Mouse (Mus musculus) liver, adult 2 months (tissue): ENCODE measurements at regions not wholly inside any gene's neighbourhood (a gene's known extent, or its start where the extent isn't known, plus 50 kb on each side); places are given as distances from the start of the nearest gene placed in this dataset.

Source experiments
- CTCF ChIP-seq: fragments of 200-500 bp; IDR thresholded peaks from 2 replicates; pipeline ENCODE4 v1.5.1; 2011; ENCODE audit warnings: low read depth, low read length, control low read depth
- POLR2A ChIP-seq: fragments of 200-500 bp; IDR thresholded peaks from 2 replicates; pipeline ENCODE4 v1.6.1; 2011; ENCODE audit warnings: low read length, control low read depth; ENCODE audit not compliant: insufficient read depth; ENCODE audit errors: extremely low read depth

DNA sequence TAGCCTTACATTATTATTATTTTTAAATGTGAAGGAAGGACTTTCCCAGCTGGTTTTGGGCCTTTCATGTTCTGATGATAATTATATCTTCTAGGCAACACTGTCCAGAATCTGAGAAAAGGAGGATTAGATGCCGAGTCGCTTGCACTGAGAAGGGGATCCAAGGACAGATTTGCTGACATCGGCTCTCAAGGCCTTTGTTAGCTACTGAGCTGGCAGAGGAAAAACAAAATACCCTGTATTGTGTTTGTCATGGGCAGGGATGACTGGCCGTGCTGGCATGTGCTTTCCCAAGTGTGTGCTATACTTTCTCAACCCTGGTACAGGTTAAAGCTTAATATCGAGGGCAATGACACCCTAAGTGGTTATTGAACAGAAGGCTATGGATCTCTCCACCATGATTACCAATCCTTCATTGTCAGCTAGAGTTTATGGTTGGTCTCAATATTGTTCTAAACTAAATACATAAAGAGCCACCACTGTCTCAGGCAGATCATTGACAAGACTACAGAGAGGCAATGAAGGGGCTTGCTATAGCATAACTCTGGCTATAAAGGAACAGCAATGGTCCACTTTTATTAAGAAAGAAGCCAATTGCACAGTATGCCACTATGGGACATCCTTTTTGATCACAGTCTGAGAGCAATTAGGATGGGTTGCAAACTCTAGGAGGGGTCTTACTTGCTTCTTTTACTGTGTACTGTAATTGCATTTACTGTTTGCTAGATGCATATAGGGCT lies 350.0 kb upstream of the Sel1l start:
- TF ChIP-seq CTCF, result no peak
- no peak for TF ChIP-seq POLR2A
